Mouse (Mus musculus) brain, embryonic 14.5 days (tissue): ENCODE measurements around the gene Ldlrap1.

ENCODE experiments used
- CTCF ChIP-seq: fragments of 200-500 bp; IDR thresholded peaks from 2 replicates; pipeline ENCODE4 v1.5.1; 2012; ENCODE audit warnings: inconsistent platforms, mild to moderate bottlenecking, moderate library complexity, borderline replicate concordance; ENCODE audit not compliant: insufficient read depth, insufficient read length; ENCODE audit errors: extremely low read depth
- POLR2A ChIP-seq: fragments of 200-500 bp; IDR thresholded peaks from 2 replicates; pipeline ENCODE4 v1.6.1; 2012; ENCODE audit warnings: mild to moderate bottlenecking, inconsistent platforms, borderline replicate concordance; ENCODE audit not compliant: poor library complexity, insufficient read depth, insufficient read length, severe bottlenecking; ENCODE audit errors: extremely low read depth

GRCm38 (mm10) chr4:134795819-134796485 lies 28.1 kb upstream of the Ldlrap1 start:
- no peak for TF ChIP-seq CTCF
- no peak for TF ChIP-seq POLR2A
